Mouse (Mus musculus) ES-CJ7 (cell line): Measurements from ENCODE around the gene Ms4a2.

Experiments
- DNase-seq: peaks from one replicate; pipeline ENCODE4 v3.0.0; 2011; ENCODE audit warnings: low read depth, low spot score

Ms4a2 gene

DNA sequence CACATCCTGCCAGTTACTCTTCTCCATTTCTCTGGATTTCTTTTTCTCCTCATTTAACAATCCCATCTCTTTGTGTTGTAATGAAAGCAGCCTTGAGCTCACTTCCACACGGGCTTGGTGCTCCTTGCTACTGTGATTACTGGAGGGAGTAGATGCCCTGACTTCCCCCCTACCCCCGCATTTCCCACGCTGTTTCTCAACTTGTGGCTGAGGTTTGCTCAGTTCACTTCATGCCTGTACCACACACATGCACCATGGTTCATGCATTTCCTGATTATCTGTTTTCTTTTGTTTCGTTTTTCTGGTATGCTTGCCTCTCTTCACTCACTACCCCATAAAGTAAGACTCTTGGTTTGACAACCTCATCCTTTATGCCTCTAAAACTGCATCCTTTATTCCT, 34.3 kb downstream of the Ms4a2 start:
- DNase-seq: no peak

DNA sequence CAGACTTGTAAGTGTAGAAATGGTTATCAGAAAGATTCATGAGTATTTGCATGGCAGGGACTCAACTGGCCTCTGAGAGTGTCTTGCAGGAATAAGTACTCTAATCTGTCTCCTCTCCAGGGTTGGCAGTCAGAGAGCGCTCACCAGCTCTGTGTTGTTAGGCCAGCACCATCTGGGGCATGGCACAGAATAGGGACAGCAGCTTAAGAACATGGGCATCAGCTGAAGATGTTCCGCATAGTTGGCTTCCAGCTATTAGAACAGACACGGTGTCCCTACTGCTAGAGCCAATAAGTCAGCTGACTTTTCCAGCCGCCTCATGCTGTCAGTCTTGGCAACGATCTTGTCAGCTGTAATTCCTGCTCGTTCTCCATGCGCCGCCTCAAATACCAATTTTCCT, 48.6 kb downstream of the Ms4a2 start:
- DNase-seq: no peak
